Mouse (Mus musculus): ENCODE results near the gene Lrch4. TPM values are rescaled to one million over a fixed set of nuclear protein-coding genes. Genes with fewer than 3 reads are reported as not detected.

Lrch4 gene
- total RNA-seq (2022) = 10 to 100 TPM; 18.8 to 26.8 (median 22.5) TPM

DNA sequence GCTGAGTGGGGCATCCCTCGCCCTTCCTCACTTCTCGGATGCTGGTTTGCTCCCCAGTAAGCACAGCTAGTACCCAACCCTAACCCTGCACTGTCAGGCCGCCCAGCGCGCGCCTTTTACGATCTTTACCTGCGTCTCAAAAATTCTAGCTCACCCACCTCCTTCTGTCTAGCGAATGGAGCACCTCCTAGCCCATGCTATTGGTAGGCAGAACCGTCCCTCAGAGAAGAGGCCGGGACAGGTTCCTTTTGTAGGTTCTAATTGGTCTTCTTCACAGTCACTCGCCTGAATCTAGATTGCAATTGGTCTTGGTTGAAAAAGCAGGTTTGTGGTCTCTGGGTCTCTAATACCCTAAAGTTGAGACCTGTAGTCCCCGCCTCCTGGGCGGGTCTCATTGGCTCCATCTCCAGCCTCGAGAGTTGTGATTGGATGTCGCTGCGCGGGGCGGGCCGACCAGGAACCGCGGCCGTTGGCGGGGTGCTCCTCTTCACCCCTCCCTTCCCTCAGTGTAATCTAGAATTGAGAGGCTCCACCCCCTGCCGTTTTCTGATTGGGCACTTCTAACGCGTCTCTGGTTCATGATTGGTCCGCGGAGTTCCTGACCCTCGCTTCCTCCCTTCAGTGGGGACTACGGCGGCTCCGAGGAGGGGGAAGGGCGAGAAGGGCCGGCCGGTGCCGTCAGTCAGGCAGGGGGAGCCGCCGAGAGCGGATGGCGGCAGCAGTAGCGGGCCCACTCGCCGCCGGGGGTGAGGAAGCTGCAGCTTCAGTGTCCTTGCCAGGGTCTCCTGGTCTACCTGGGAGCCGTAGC is at the start of gene Lrch4, which contains the start of the genes Fbxo24 and Gm20605:
Gene Lrch4, plus strand, starts transcription at position 624 of the 808 bp plus-strand sequence.
Gene Fbxo24, minus strand, starts transcription at position 505 of the 808 bp plus-strand sequence.
Gene Gm20605, plus strand, starts transcription at position 678 of the 808 bp plus-strand sequence.
- peak; percentile 99 to 100 for DNase-seq (ENCODE audit: low spot score in 2 of 2)

DNA sequence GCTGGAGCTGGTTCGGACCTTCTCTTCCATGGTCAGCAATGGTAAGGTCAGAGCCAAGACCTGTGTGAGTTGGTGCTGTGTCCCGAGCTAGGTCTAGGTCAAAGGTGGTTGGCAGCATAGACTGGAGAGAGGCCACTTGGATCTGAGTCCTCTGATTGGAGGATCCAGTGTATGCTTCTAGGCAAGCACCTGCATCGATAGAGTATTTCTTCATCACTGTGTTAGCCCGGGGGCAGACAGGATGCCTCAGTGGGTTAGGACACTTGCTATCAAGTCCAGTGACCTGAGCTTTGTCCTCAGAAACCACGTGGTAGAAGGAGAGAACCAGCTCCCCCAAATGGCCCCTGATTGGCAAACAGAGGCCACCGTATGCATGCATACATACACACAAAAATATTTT is 48.7 kb upstream of the Lrch4 start:
- DNase-seq (ENCODE audit: low spot score in 2 of 2) = no peak

DNA sequence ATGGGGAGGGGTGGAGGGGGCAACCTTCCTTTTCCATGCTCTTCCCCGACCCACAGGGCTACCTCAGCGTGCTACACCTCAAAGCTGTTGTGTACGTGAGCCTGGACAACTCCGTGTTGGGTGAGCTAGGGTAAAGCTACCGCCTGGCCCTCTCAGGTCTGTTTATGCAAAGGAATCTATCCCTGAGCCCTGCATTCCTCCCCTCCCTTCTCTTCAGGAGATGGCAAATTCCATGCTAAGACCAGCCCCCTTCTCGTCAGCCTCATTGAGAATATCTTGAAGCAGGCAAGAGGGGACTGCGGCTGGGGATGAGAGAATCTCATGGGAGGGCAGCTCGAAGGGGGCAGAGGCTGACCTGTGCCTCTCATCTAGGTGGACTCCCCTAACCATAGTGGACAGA is 46.2 kb upstream of the Lrch4 start:
- DNase-seq (ENCODE audit: low spot score in 2 of 2) = no peak

DNA sequence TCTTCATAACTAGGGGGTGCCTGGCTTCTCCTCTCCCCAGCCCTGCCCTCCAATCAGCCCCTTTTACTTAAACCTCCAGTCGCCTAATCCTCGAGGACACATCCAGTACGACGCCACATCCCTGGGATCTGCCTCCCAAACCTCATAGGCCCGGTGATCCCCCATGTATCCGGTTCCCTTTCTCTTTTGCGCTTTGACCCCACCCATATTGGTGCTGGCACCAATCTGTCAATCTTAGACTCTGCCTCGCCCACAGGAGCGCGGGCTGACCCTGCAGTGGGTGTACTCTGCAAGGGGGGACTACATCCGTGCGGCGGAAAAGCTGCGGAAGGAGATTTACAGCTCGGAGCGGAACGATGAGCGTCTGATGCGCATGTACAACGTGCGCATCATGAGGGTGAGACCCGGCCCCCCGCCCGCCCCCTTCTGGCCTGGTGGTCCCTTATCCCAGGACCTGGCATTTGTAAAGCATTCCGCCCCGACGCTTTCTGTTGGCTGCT is 45.2 kb upstream of the Lrch4 start:
- peak; percentile 43 to 46 for DNase-seq (ENCODE audit: low spot score in 2 of 2)

DNA sequence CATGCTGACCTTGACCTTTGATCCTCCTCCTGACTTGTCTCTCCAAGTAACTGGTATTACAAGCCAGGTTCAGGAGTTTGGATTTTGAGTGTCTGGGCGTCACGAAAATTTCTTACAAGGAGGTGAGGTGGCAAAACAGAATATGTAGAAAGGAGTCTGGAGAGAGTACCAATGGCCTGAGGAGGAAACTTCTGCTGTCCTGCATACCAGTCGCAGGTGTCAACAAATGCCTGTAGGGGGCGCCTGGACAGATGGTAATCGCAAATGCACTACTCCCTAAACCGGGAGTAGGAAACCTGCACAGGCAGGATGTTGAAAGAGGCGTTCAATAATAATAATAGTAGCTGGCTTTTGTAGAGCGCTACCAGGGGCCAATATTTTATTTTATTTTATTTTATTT is 43.9 kb upstream of the Lrch4 start:
- peak; percentile 58 to 59 for DNase-seq (ENCODE audit: low spot score in 2 of 2)

DNA sequence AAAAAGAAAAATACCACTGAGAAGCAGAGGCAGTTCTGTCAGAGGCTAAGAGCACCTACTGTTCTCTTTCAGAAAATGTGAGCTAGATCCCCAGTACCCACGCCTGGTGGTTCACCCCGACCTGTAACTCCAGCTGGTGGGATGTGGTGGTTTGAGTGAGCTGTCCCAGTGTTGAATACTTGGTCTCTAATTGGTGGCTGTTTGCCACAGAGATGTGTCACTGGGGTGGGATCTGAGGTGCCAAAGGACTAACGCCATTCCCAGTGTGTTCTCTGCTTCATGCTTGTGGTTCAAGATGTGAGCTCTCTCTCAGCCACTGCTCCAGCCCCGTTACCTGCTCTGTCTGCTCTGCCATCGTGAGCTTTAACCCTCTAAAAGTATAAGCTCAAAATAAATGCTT is 38.4 kb upstream of the Lrch4 start:
- no peak for DNase-seq (ENCODE audit: low spot score in 2 of 2)

DNA sequence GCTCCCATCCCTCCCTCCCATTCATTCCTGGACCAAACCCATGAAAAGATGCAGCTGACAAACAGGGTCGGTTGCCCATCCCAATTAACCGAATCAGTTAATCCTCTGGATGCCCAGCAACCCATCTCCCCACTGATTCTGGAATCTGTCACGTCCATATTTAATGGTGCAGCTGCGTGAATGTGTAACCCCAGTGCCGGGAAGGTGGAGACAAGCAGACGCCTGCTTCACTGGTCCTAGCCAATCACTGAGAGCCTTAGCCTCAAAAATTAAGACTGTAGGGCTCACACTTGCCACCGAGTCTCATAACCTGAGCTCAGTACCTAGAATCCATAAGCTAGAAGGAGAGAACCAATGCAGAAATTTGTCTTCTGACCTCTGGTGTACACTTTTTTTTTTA is 33.0 kb upstream of the Lrch4 start:
- DNase-seq (ENCODE audit: low spot score in 2 of 2) = no peak

DNA sequence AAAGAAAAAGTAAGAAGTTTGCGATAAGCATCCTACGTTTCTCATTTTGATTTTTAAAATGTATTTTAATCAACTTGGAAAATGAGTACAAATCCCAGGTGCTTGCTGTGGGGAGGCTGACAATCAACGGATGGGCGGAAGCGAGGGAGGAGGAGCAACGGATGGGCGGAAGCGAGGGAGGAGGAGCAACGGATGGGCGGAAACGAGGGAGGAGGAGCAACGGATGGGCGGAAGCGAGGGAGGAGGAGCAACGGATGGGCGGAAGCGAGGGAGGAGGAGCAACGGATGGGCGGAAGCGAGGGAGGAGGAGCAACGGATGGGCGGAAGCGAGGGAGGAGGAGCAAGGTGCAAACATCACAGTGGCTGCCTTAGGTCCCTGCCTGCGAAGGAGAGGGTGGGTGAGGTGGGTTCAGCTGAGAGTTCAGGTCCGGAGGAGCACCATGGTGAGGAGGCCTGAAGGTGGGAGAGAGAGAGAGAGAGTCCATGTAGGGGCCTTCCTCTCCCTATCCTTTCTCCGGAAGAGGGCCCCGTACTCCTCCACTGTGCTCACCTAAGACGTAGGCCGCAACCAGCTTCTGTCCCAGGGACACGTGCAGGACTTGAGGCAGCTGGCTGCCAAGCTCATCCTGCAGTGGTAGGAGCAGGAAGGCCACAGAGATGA is 32.2 kb upstream of the Lrch4 start:
- DNase-seq (ENCODE audit: low spot score in 2 of 2) = no peak

DNA sequence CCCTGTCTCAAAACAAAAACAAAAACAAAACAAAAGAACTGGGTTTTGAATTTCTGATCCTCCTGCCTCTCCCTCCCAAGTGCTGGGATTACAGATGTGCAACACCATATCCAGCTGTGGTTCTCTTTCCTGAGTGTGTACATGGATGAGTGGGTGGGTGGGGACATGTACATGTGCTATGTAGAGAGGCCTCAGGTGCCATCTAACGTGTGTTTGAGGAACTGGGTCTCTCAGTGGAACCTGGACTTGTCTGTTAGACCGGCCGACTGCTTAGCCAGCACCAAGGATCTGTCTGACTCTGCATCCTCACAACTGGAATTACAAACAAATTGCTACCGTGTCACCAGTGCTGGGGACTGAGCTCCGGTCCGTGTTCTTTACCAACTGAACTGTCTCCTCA is 31.3 kb upstream of the Lrch4 start:
- no peak for DNase-seq (ENCODE audit: low spot score in 2 of 2)

DNA sequence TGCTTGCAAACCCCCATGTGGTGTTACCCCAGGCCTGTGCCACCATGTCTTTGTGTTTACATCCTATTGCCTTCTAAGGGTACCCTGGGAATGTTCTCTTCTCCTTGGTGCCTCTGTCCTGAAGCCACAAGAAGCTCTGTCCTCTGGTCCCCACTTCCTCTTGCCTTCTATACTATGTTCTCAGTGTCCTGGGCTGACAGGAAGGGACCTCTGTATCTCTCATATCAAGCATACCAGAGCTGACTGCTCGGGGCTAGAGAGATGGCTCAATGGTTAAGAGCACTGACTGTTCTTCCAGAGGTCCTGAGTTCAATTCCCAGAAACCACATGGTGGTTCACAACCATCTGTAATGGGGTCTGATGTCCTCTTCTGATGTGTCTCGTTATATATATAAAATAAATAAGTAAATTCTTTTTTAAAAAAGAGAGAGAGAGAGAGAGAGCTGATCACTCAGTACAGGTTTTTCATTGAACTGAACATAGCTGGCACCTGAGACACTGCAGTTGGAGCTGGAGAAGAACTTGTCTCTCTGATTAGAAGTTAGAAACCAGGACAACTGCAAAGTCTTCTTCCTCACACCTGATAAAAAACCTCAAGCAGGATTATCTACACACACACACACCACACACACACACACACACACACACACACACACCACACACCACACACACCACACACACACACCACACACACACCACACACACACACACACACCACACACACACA is 30.7 kb upstream of the Lrch4 start:
- DNase-seq (ENCODE audit: low spot score in 2 of 2) = no peak

DNA sequence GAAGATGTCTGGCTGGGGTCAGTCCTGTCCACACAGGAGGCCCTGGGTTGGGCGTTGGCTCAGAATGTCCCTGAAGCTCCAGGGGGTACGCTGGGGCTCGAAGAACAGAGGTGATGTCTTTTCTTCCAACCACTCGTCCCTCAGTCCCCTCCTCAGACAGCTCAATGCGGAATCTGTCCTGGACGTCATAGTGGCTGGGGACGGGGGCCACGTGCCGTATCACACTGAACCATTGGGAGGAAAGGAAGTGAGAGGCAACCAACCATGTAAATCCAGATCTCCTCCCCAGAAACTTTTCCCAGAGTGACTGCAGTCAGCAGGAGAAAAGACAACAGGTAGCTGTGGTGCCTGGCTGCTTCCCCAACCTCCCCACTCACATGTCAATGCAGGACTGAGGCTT is 29.3 kb upstream of the Lrch4 start:
- no peak for DNase-seq (ENCODE audit: low spot score in 2 of 2)

DNA sequence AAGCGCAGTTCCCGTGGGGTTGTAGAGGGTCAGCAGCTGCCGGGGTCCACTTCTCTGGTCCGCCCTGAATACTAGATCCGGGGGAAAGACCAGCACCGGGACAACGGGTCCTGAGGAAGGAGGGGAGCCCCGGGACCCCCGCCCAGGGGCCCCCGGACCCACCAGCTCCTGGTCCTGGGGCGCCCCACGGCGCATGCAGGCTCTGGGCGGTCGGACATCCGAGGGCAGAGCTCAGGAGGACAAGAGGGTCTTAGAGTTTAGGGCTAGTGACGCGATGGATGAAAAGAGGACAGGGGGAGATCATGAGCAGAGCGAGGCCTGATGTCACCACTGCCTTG is 28.7 kb upstream of the Lrch4 start:
- no peak for DNase-seq (ENCODE audit: low spot score in 2 of 2)

DNA sequence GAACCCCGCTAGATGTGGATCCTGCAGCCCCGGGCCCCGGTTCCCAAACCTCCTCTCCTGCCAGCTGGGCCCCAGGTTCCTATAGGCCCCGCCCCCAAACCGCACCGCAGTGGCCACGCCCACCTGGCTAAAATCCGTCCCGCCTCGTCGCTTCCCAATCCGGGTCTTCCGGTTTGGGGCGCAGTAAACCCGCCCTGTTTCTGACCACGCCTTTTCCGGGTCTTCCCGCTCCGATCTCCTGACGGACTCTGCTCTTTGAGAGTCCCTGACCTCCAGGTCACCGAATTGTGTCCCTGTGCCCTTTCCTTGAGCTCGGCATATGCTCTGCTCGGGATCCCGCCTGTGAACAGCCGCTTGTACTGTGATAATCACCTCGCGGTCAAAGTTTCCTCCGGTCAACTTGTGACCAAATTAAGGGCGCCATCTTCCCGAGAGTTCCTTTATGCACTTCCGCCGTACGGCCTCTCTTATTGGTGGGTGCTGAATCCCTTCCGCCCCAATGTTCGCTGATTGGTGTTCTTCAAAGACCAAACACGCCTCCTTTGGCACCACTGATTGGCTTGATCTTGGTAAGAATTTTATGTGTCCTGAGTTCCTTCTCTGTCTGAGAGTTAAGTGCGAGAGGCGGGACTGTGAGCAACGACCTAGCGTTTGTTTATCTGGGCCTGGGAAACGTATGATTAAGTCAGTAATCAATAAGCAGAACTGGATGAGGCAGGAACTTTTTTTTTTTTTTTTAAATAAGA is 28.1 kb upstream of the Lrch4 start, which contains the start of gene Mospd3:
Gene Mospd3, minus strand, starts transcription at position 440 of the 746 bp plus-strand sequence.
- peak; percentile 95 for DNase-seq (ENCODE audit: low spot score in 2 of 2)

DNA sequence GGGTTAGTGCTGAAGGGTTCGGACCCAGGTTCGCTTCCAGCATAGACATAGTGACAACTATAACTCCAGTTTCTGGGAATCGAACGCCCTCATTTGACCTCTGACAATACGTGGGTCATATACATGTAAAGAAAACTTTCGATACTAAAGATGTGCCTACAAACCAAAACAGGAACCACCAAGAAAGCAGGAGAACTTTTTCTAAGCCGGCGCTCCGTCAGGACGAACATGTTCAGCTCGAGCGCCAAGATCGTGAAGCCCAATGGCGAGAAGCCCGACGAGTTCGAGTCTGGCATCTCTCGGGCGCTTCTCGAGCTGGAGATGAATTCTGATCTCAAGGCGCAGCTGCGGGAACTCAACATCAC is 27.6 kb upstream of the Lrch4 start:
- DNase-seq (ENCODE audit: low spot score in 2 of 2) = no peak

DNA sequence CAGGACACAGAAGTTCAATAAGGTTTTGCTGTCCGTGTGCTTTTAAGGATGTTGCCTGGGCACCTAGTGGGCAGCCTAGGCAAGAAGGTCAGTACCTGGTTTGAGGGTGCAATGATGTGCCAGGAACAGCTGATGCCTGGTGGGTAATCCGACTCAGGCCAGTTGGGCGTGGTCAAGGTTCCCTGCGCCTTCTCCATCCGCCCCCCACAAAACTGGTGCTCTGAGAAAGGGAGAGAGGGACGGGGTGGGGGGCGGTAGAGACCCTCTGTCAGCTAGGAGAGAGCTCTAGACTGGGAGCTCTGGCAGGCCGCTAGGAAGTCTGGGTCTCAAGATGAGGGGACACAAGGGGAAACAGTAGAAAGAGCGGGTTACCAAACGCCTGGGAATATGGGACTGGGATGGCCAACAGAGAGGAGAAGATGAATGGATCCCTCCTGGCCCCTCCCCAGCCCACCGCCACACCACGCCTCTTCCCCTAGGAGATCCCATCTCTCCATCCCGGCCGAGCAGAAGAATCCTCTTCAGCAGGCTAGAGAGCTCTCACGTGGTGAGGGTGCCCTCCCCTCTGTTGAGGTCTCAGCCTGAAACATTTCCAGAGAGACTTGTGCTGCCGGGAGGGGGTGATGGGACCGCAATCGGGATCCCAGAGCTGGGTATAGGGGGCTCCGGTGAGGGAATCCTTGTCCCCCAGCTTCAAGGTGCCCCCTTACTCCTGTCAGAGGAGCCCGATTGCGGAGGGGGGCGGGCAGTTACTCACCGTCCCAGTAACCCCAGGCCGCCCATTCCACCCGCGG is 20.9 kb upstream of the Lrch4 start:
- no peak for DNase-seq (ENCODE audit: low spot score in 2 of 2)

DNA sequence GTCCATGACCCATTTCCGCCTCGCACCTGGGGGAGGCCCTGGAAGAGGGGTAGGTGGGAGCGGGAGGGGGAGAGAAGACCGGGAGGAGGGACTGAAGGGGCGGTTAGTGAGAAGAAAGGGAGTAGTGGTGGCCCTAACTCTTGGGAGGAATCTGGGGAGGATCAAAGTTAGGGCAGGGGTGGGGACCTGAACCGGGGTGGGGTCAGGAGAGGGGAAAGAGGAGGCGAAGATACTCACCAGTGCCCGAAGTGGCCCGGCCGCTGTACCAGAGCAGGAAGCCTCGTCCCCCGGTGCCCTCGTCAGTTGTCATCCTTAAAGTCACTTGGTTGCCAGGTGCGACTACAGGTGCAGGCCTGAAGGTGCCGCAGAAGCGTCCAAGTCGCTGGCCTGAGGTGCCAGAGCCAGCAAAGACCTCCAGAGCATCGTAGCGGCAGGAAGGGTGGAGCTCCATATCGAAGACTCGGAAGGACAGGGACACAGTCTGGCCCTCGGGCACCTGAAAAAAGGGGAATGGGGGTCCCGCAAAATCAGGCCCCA is 20.2 kb upstream of the Lrch4 start:
- no peak for DNase-seq (ENCODE audit: low spot score in 2 of 2)

DNA sequence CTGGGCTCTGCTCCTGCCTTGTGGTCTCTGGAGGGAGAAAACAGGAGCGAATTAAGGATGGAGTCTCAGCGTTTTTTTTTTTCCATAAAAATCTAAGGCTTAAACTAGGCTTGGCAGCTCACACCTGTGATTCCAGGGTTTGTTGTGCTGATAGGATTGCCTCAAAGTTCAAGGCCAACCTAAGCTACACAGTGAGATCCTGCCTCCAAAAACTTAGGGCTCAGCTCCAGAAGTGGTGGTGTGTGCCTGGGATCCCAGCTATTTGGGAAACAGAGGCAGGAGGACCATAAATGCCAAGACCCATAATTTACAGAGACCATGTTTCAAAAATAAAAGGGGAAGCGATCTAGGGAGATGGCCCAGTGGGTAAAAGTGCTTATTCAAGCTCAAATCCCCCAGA is 19.6 kb upstream of the Lrch4 start:
- DNase-seq (ENCODE audit: low spot score in 2 of 2) = no peak

DNA sequence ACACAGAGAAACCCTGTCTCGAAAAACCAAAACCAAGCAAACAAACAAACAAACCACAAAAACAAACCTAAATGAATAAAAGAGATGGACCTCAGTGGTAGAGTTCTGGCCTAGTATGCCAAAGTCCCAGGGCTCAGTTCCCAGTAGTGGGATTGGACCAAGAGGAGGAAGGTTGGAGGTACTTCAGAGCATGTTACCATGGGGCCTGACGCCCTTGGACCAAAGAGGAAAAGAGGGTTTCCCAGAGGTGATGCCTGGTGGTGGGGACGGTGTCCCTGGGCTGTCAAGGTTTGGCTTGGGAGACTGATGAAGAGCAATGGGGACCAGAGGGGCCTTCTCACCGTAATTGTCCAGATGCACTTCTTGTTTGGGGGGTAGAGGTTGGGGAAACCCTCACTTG is 18.9 kb upstream of the Lrch4 start:
- DNase-seq (ENCODE audit: low spot score in 2 of 2) = no peak

DNA sequence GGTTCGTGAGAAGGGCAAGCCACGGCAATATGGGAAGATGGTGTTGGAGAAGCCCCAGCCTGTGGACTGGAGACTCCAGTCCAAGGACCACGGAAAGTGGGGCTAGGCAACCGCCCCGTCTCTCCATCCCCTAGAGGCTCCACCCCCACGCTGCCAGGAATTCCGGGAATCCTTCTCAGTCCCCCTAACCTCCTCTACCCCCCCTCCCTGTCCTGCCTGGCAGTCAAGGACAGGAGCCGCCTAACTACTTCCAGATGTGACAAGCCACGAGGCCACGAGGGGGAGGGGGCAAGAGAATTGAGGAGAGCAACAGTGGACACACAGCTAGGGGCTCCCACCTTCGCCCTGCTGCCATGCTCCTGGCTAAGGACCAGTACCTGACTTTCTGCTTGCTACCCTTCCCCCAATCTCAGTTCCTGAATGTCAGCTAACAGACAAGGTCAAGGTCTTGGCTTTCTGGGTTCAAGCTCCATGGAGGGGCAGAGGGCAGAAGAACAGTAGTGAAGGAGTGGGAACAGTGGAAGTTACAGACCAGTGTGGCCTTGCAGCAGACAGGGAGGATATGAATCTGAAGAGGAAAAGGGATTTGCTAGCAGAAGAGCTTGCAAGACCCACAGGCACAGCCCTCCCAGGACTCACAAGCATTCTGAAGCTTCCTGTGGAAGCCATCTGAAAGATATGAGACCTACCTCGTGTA is 18.2 kb upstream of the Lrch4 start:
- DNase-seq (ENCODE audit: low spot score in 2 of 2) = no peak

DNA sequence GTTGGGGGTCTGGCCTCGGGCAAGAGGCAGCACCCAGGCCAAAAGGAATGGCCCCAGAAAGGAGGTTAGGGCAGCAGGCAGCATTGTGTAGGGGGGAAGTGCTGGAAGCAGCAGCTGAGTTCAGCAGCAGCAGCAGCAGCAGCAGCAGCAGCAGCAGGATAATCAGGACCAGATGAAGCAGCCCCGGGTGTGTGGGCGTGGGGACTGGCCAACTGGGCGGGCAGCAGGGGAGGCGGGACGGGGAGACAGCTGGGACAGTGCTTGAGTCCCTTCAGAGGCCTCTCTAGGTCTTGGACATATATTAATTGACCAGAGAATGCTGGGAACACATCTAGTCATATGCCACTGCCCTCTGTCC is 17.7 kb upstream of the Lrch4 start:
- DNase-seq (ENCODE audit: low spot score in 2 of 2) = no peak

Data from layer of hippocampus, adult 8-10 months (tissue).